ENCODE assay signal across 20 mouse cellular contexts in the genomic region with DNA sequence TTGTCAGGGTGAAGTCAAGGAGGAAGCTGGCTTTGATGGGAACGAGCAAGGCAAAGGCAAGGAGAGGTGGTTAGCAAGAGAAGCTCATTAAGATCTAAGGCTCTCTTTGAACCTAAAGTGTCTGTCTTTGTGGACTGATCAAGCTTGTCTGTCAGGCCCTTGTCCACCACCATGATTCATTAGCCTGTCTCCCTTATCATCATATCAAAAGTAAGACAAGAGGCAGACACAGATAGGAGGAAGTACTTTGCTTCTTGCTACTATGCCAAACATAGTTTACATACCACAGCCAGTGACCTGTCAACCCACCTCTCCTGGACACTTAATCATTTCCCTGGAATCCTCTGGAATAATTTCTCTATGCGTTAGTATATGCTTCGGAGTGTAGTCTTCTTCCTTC.
DNase-seq lines count a peak whose midpoint lies in the region; ATAC-seq and TF ChIP-seq lines count a peak whose summit lies in the region.
"Had no signal": no experiment of that assay in that cellular context is flagged by ENCODE, and none has a peak within 500 bp of the region (broad histone marks: within the 10 kb centered on the region; RNA-seq: fewer than 3 reads in every experiment).

No protein-coding gene starts in this region.

- peaks cover 32% of the 10 kb centered on the region for H3K4me1 ChIP-seq in heart, postnatal 0 days (ENCODE audit: control insufficient read depth, insufficient read depth)
- peaks cover 39% of the 10 kb centered on the region for H3K4me1 ChIP-seq in heart, embryonic 12.5 days (replicated peaks)
- H3K4me1 ChIP-seq in lung, embryonic 14.5 days (ENCODE audit: insufficient read depth), result peaks cover 36% of the 10 kb centered on the region
- H3K4me1 ChIP-seq: forebrain, embryonic 12.5 days had no signal

- intact Hi-C loops in heart, postnatal 10 days (cut with DNase I), result loop anchor here (5.0 to 10.0 kb wide), 2 partner anchors 119 to 308 kb away; a partner anchor contains a TSS

- in situ Hi-C loops in Patski (cut with MboI; ENCODE audit: low pct_unique_long_range_greater_than_20kb), result loop anchor here (10.0 to 25.0 kb wide), 2 partner anchors 122 to 171 kb away; a partner anchor contains a TSS

- CTCF ChIA-PET in Patski (lab: Charles Lee), result interaction anchor here (0.7 to 1.4 kb wide), 2 partner anchors 30 to 192 kb away, joined by 3 to 4 read pairs; no protein-coding TSS in a partner anchor

- WGBS in heart, postnatal 0 days, result 25% methylated on average over 3 of the region's 3 CpGs
- WGBS in heart, embryonic 12.5 days, result 22% methylated on average over 3 of the region's 3 CpGs
- 15% methylated on average over 3 of the region's 3 CpGs for WGBS in lung, embryonic 14.5 days

- no peaks in the 10 kb centered on the region for H3K9me3 ChIP-seq in heart, postnatal 0 days (replicated peaks; ENCODE audit: control insufficient read depth, low read length)
- no peaks in the 10 kb centered on the region for H3K9me3 ChIP-seq in heart, embryonic 12.5 days (replicated peaks)
- H3K9me3 ChIP-seq in lung, embryonic 14.5 days (ENCODE audit: low read depth, low read length), result no peaks in the 10 kb centered on the region
- H3K9me3 ChIP-seq: embryonic facial prominence, embryonic 13.5 days; forebrain, embryonic 12.5 days; hindbrain, embryonic 10.5 days had no signal

- no peak for ATAC-seq in heart, postnatal 0 days (ENCODE audit: insufficient read depth, low read depth)
- no peak for ATAC-seq in heart, embryonic 12.5 days (ENCODE audit: insufficient number of reproducible peaks, low FRiP score)
- no peak for ATAC-seq in lung, embryonic 14.5 days (ENCODE audit: insufficient read depth)
- no peak for ATAC-seq in Patski
- ATAC-seq: forebrain, embryonic 16.5 days had no signal

- peak overlapping the region; percentile 73 for H3K27ac ChIP-seq in heart, postnatal 0 days (ENCODE audit: low read depth)
- no peak overlapping the region; the same call in 1 of the 2 replicates for H3K27ac ChIP-seq in heart, embryonic 12.5 days (ENCODE audit: poor library complexity, severe bottlenecking)
- H3K27ac ChIP-seq in lung, embryonic 14.5 days (ENCODE audit: low read depth), result peak overlapping the region; percentile 46
- H3K27ac ChIP-seq: embryonic facial prominence, embryonic 13.5 days; forebrain, embryonic 12.5 days; heart, adult 2 months; hindbrain, embryonic 10.5 days; hindbrain, embryonic 14.5 days had no signal

- no peak overlapping the region for H3K4me2 ChIP-seq in heart, postnatal 0 days (ENCODE audit: low read depth, low read length)
- H3K4me2 ChIP-seq in heart, embryonic 12.5 days, result no peak overlapping the region
- H3K4me2 ChIP-seq in lung, embryonic 14.5 days, result no peak overlapping the region
- H3K4me2 ChIP-seq: embryonic facial prominence, embryonic 13.5 days; forebrain, embryonic 12.5 days; hindbrain, embryonic 14.5 days had no signal

- H3K27me3 ChIP-seq in heart, postnatal 0 days (ENCODE audit: control insufficient read depth, insufficient read depth, low read length), result no peaks in the 10 kb centered on the region
- peaks cover 6% of the 10 kb centered on the region; the same call in 1 of the 2 replicates for H3K27me3 ChIP-seq in heart, embryonic 12.5 days (replicated peaks)
- no peaks in the 10 kb centered on the region for H3K27me3 ChIP-seq in lung, embryonic 14.5 days (ENCODE audit: insufficient read depth, low read length)
- no peaks in the 10 kb centered on the region for H3K27me3 ChIP-seq in Patski
- H3K27me3 ChIP-seq: embryonic facial prominence, embryonic 13.5 days; forebrain, embryonic 12.5 days had no signal

- no peaks in the 10 kb centered on the region for H3K36me3 ChIP-seq in heart, postnatal 0 days (replicated peaks; ENCODE audit: control insufficient read depth, insufficient read depth, low read length)
- H3K36me3 ChIP-seq in heart, embryonic 12.5 days, result no peaks in the 10 kb centered on the region
- no peaks in the 10 kb centered on the region for H3K36me3 ChIP-seq in lung, embryonic 14.5 days (ENCODE audit: insufficient read depth)
- H3K36me3 ChIP-seq: embryonic facial prominence, embryonic 13.5 days; forebrain, embryonic 12.5 days; hindbrain, embryonic 10.5 days had no signal

- POLR2A ChIA-PET in Patski (lab: Charles Lee), result interaction anchor here (0.7 kb wide), 2 partner anchors 29 to 62 kb away, joined by 3 to 4 read pairs; no protein-coding TSS in a partner anchor

- H3K9ac ChIP-seq in heart, postnatal 0 days (replicated peaks; ENCODE audit: low read depth, low read length), result no peak overlapping the region
- H3K9ac ChIP-seq in heart, embryonic 12.5 days, result no peak overlapping the region
- no peak overlapping the region for H3K9ac ChIP-seq in lung, embryonic 14.5 days
- H3K9ac ChIP-seq: embryonic facial prominence, embryonic 13.5 days; forebrain, embryonic 12.5 days; hindbrain, embryonic 14.5 days had no signal

- no peak for TF ChIP-seq CTCF in heart, postnatal 0 days (IDR thresholded peaks at IDR 0.05; ENCODE audit: low read depth)
- no peak for TF ChIP-seq CTCF in lung, embryonic 14.5 days (IDR thresholded peaks at IDR 0.05; ENCODE audit: low read depth)
- TF ChIP-seq CTCF in Patski (IDR thresholded peaks at IDR 0.05), result no peak

- no peak overlapping the region for H3K4me3 ChIP-seq in heart, postnatal 0 days (ENCODE audit: low read depth, low read length)
- H3K4me3 ChIP-seq in heart, embryonic 12.5 days, result no peak overlapping the region
- no peak overlapping the region for H3K4me3 ChIP-seq in lung, embryonic 14.5 days (ENCODE audit: low read depth, low read length)
- H3K4me3 ChIP-seq: embryonic facial prominence, embryonic 13.5 days; forebrain, embryonic 12.5 days; heart, adult 2 months; hindbrain, embryonic 10.5 days had no signal

- DNase-seq in heart, adult 11 months, result peak; percentile 78
- no peak for DNase-seq in heart, postnatal 10 days
- DNase-seq in heart, postnatal 0 days (ENCODE audit: low spot score), result peak; percentile 28
- peak; percentile 33 for DNase-seq in lung, embryonic 14.5 days
- no peak for DNase-seq in lung, postnatal 14 days
- peak; percentile 6 for DNase-seq in Patski (ENCODE audit: low read depth, low spot score)
- DNase-seq: adrenal gland, adult 2 months; adrenal gland, postnatal 25 days; cerebellum, adult 18-20 months; cerebellum, adult 9-11 months; cerebellum, postnatal 36 days; gastrocnemius, postnatal 10 days; heart, adult 2 months; heart, postnatal 14 days had no signal

- TF ChIP-seq EP300 in heart, postnatal 0 days (IDR thresholded peaks at IDR 0.05; ENCODE audit: low read depth), result no peak

Comparison
In these comparisons a context has a peak if more than half of its experiments do, and no peak if none do; other contexts are left out.
1. DNase-seq: peak in heart, adult 11 months (single experiment), heart, postnatal 0 days (single experiment), lung, embryonic 14.5 days (single experiment) and Patski (single experiment); none in heart, postnatal 10 days (0 of 2) and lung, postnatal 14 days (single experiment).